In the genomic region with DNA sequence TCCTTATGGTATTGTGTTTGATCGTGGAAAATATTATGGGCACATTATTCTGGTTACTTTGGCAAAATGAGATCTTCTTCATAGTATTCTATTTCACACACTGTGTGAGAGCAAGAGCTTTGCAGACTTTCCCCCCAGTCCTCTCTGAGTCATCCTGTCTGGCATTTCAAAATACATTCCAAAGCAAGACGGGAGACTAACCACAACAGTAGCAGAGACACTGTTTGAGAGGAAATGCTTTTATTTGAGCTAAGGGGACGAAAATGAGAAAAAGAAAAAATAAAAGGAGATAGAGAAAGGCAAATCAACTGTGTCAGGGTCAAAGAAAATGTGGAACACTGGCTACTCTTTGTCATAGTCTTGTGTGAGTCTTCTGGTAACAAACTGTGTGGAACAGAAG, we compare ENCODE assay signal across 15 mouse cellular contexts.
DNase-seq lines count a peak whose midpoint lies in the region; ATAC-seq and TF ChIP-seq lines count a peak whose summit lies in the region.
"Had no signal": no experiment of that assay in that cellular context is flagged by ENCODE, and none has a peak within 500 bp of the region (broad histone marks: within the 10 kb centered on the region; RNA-seq: fewer than 3 reads in every experiment).

No protein-coding gene starts in this region.

- WGBS in heart, embryonic 13.5 days = 41% methylated on average over 3 of the region's 3 CpGs
- 36% methylated on average over 3 of the region's 3 CpGs for WGBS in intestine, embryonic 15.5 days

- peak overlapping the region; percentile 38 for H3K27ac ChIP-seq in heart, embryonic 13.5 days (replicated peaks)
- H3K27ac ChIP-seq in ES-E14 (ENCODE audit: insufficient read depth, low read depth, low read length, poor library complexity, severe bottlenecking) = no peak overlapping the region
- H3K27ac ChIP-seq in intestine, embryonic 15.5 days = no peak overlapping the region
- H3K27ac ChIP-seq: liver, embryonic 13.5 days; midbrain, embryonic 12.5 days had no signal

- no peaks in the 10 kb centered on the region for H3K36me3 ChIP-seq in heart, embryonic 13.5 days
- no peaks in the 10 kb centered on the region for H3K36me3 ChIP-seq in ES-E14 (ENCODE audit: control insufficient read depth, insufficient read depth, low read length, poor library complexity, severe bottlenecking)
- no peaks in the 10 kb centered on the region for H3K36me3 ChIP-seq in intestine, embryonic 15.5 days
- H3K36me3 ChIP-seq: liver, embryonic 13.5 days; midbrain, embryonic 12.5 days had no signal

- ATAC-seq in heart, embryonic 13.5 days (ENCODE audit: extremely low read depth, insufficient number of reproducible peaks, low FRiP score, low TSS enrichment) = no peak
- no peak for ATAC-seq in intestine, embryonic 15.5 days

- no peak overlapping the region for H3K9ac ChIP-seq in heart, embryonic 13.5 days
- H3K9ac ChIP-seq in ES-E14 (ENCODE audit: insufficient read depth, low read depth, low read length, poor library complexity, severe bottlenecking) = no peak overlapping the region
- no peak overlapping the region for H3K9ac ChIP-seq in intestine, embryonic 15.5 days
- H3K9ac ChIP-seq: liver, embryonic 13.5 days; midbrain, embryonic 12.5 days had no signal

- H3K4me3 ChIP-seq in heart, embryonic 13.5 days = no peak overlapping the region
- no peak overlapping the region for H3K4me3 ChIP-seq in ES-E14 (ENCODE audit: insufficient read depth in 1 of 2, low read depth in 1 of 2, low read length in 2 of 2, poor library complexity in 1 of 2, severe bottlenecking in 1 of 2)
- no peak overlapping the region for H3K4me3 ChIP-seq in intestine, embryonic 15.5 days (replicated peaks)
- H3K4me3 ChIP-seq: liver, embryonic 13.5 days; midbrain, embryonic 12.5 days had no signal

- peaks cover 11% of the 10 kb centered on the region for H3K4me1 ChIP-seq in heart, embryonic 13.5 days
- H3K4me1 ChIP-seq in ES-E14 (ENCODE audit: control insufficient read depth in 2 of 2, insufficient read depth in 2 of 2, low read length in 2 of 2, poor library complexity in 1 of 2) = no peaks in the 10 kb centered on the region
- H3K4me1 ChIP-seq in intestine, embryonic 15.5 days (replicated peaks) = no peaks in the 10 kb centered on the region
- H3K4me1 ChIP-seq: liver, embryonic 13.5 days; midbrain, embryonic 12.5 days had no signal

- in situ Hi-C loops in ES-E14 (cut with MboI; ENCODE audit: low sequenced_read_pairs in 2 of 2, unreplicated experiment in 2 of 2) = no loop called here

- no peaks in the 10 kb centered on the region for H3K9me3 ChIP-seq in heart, embryonic 13.5 days
- H3K9me3 ChIP-seq in ES-E14 (ENCODE audit: control insufficient read depth, insufficient read depth, low read depth, low read length) = no peaks in the 10 kb centered on the region
- H3K9me3 ChIP-seq in intestine, embryonic 15.5 days = no peaks in the 10 kb centered on the region
- H3K9me3 ChIP-seq: liver, embryonic 13.5 days; midbrain, embryonic 12.5 days had no signal

- no peak overlapping the region for H3K4me2 ChIP-seq in heart, embryonic 13.5 days
- no peak overlapping the region for H3K4me2 ChIP-seq in intestine, embryonic 15.5 days (replicated peaks)
- H3K4me2 ChIP-seq: liver, embryonic 13.5 days; midbrain, embryonic 12.5 days had no signal

- intact Hi-C loops in heart, postnatal 14 days (cut with DNase I) = no loop called here
- intact Hi-C loops in left cerebral cortex, postnatal 25 days (cut with DNase I) = loop anchor here (10.0 kb wide), 1 partner anchor 239 kb away; no protein-coding TSS in a partner anchor
- intact Hi-C loops in left cerebral cortex, postnatal 10 days (cut with DNase I) = no loop called here

- no peak for DNase-seq in heart, postnatal 14 days
- peak; percentile 7 to 73 for DNase-seq in left cerebral cortex, postnatal 25 days (ENCODE audit: low spot score in 2 of 2)
- DNase-seq in left cerebral cortex, postnatal 10 days (ENCODE audit: extremely low spot score in 1 of 2, low spot score in 2 of 2) = no peak
- DNase-seq in ES-E14 (ENCODE audit: low read depth, low spot score) (peak; percentile 3), liver (no peak)
- peak; percentile 82 for DNase-seq in fibroblast of lung, adult 2 months (ENCODE audit: low read depth)
- DNase-seq: cerebellum, adult 11-12 months; heart, postnatal 36 days; kidney, postnatal 25 days; liver, embryonic 13.5 days; lung, postnatal 14 days; right cerebral cortex, postnatal 4 days had no signal

- no peaks in the 10 kb centered on the region for H3K27me3 ChIP-seq in heart, embryonic 13.5 days (replicated peaks)
- no peaks in the 10 kb centered on the region for H3K27me3 ChIP-seq in intestine, embryonic 15.5 days (replicated peaks)
- H3K27me3 ChIP-seq: liver, embryonic 13.5 days; midbrain, embryonic 12.5 days had no signal

TF ChIP-seq in ES-E14, 5 proteins besides CTCF, POLR2A, EP300 and RAD21:
- TF ChIP-seq HCFC1 (IDR thresholded peaks at IDR 0.05; ENCODE audit: borderline replicate concordance, insufficient read depth, low read length) (no peak), ZNF384 (IDR thresholded peaks at IDR 0.05; ENCODE audit: low read depth, low read length) (no peak), CHD2 (IDR thresholded peaks at IDR 0.05; ENCODE audit: low read depth, low read length) (no peak), MAFK (IDR thresholded peaks at IDR 0.05; ENCODE audit: insufficient read depth, low read depth, low read length) (no peak), ZC3H11A (IDR thresholded peaks at IDR 0.05; ENCODE audit: borderline replicate concordance, low read depth, low read length) (no peak)
TF ChIP-seq in ES-E14: peak in this region for 0.

Comparison
In these comparisons a context has a peak if more than half of its experiments do, and no peak if none do; other contexts are left out.
1. DNase-seq: peak in left cerebral cortex, postnatal 25 days (2 of 2), ES-E14 (single experiment) and fibroblast of lung, adult 2 months (single experiment); none in heart, postnatal 14 days (0 of 2), left cerebral cortex, postnatal 10 days (0 of 2) and liver (single experiment).